Mouse (Mus musculus) CD8-positive naive resting alpha-beta T cell, adult 2 months (primary cell): ENCODE results near the gene Rab17.

Experiments
- DNase-seq, 2 experiments: peaks; one replicate each; pipeline ENCODE4 v3.0.0; 2022; ENCODE audit warnings: low read depth in 2 of 2, low spot score in 2 of 2

Gene Rab17

GRCm38 (mm10) chr1:90969347-90969784 is at the start of gene Rab17:
Rab17 (minus strand) TSS chr1:90969661.
- DNase-seq = no peak

- no peak for DNase-seq
Measured at GRCm38 (mm10) chr1:91017111-91017758, 47.8 kb upstream of the Rab17 start.

GRCm38 (mm10) chr1:91015571-91015970 is 46.1 kb upstream of the Rab17 start:
- DNase-seq = no peak

- DNase-seq = no peak
Measured at GRCm38 (mm10) chr1:91013803-91014202, 44.3 kb upstream of the Rab17 start.

- DNase-seq = no peak
Measured at GRCm38 (mm10) chr1:91011336-91011735, 41.9 kb upstream of the Rab17 start.

GRCm38 (mm10) chr1:91010716-91011115 is 41.3 kb upstream of the Rab17 start:
- no peak for DNase-seq

- DNase-seq = no peak
Measured at GRCm38 (mm10) chr1:91010216-91010615, 40.8 kb upstream of the Rab17 start.

- DNase-seq = no peak
Measured at GRCm38 (mm10) chr1:91009266-91009665, 39.8 kb upstream of the Rab17 start.

GRCm38 (mm10) chr1:91008746-91009145 is 39.3 kb upstream of the Rab17 start:
- DNase-seq = no peak

- no peak for DNase-seq
Measured at GRCm38 (mm10) chr1:91008147-91008682, 38.8 kb upstream of the Rab17 start.

GRCm38 (mm10) chr1:91006708-91007107 is 37.2 kb upstream of the Rab17 start:
- DNase-seq = no peak

- no peak for DNase-seq
Measured at GRCm38 (mm10) chr1:91006037-91006436, 36.6 kb upstream of the Rab17 start.

- DNase-seq = no peak
Measured at GRCm38 (mm10) chr1:91003522-91004253, 34.2 kb upstream of the Rab17 start.

GRCm38 (mm10) chr1:91002641-91003040 is 33.2 kb upstream of the Rab17 start:
- DNase-seq = no peak

GRCm38 (mm10) chr1:91001871-91002539 is 32.5 kb upstream of the Rab17 start:
- DNase-seq = no peak

- no peak for DNase-seq
Measured at GRCm38 (mm10) chr1:91001101-91001500, 31.6 kb upstream of the Rab17 start.

- DNase-seq = no peak
Measured at GRCm38 (mm10) chr1:90999911-91000601, 30.6 kb upstream of the Rab17 start.

- no peak for DNase-seq
Measured at GRCm38 (mm10) chr1:90998891-90999611, 29.6 kb upstream of the Rab17 start.

- no peak for DNase-seq
Measured at GRCm38 (mm10) chr1:90998268-90998890, 28.9 kb upstream of the Rab17 start, which contains the start of gene Lrrfip1. Lrrfip1 (plus strand) TSS chr1:90998737.

GRCm38 (mm10) chr1:90997641-90998040 is 28.2 kb upstream of the Rab17 start:
- DNase-seq = no peak
